Mouse (Mus musculus): ENCODE results near the gene Scn7a. TPM values are rescaled to one million over a fixed set of nuclear protein-coding genes. Genes with fewer than 3 reads are reported as not detected.
A peak's percentile ranks its signal among the peaks of the same experiment; 100 is the strongest.

The Scn7a gene
- polyA plus RNA-seq, 1 experiment from 2014 or later: 0.44 TPM

- H3K4me2 ChIP-seq (ENCODE audit: low read length): no peak overlapping the region
- H3K4me1 ChIP-seq (ENCODE audit: control insufficient read depth, insufficient read depth, low read depth, low read length): no peaks in the 10 kb centered on the region
- H3K27ac ChIP-seq (ENCODE audit: low read depth, low read length): no peak overlapping the region
- no peak for ATAC-seq
- no peak overlapping the region for H3K4me3 ChIP-seq (ENCODE audit: low read length)
- H3K27me3 ChIP-seq (replicated peaks; ENCODE audit: control insufficient read depth, insufficient read depth, low read length): no peaks in the 10 kb centered on the region
- no peaks in the 10 kb centered on the region for H3K36me3 ChIP-seq (ENCODE audit: control insufficient read depth, insufficient read depth, low read length)
- H3K9ac ChIP-seq (ENCODE audit: low read depth, low read length): no peak overlapping the region
- no peaks in the 10 kb centered on the region for H3K9me3 ChIP-seq (ENCODE audit: control insufficient read depth, low read length)
Measured at GRCm38 (mm10) chr2:66762905-66763304, 21.8 kb downstream of the Scn7a start.

DNA sequence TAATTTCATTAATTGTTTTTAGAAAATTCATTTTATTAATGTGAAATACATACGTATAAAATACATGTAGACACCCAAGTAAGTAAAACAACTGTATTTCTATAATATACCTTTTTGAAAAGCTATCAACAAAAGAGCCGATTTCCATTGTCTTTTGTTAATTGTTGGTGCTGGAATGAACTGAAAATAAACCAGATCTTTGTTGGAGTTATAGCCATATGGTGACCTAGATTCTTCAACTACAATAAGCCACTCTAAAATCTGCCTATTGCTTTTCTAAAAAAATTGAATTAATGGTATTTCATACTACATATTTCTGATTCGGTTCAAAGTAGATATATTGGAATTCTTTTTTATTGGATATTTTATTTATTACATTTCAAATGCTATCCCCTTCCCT is 56.7 kb downstream of the Scn7a start:
- Histone ChIP-seq H3K27me3 (replicated peaks; ENCODE audit: control insufficient read depth, insufficient read depth, low read length) (no peaks in the 10 kb centered on the region), H3K4me2 (ENCODE audit: low read length) (no peak overlapping the region), H3K4me3 (ENCODE audit: low read length) (no peak overlapping the region), H3K9ac (ENCODE audit: low read depth, low read length) (no peak overlapping the region), H3K27ac (ENCODE audit: low read depth, low read length) (no peak overlapping the region), H3K4me1 (ENCODE audit: control insufficient read depth, insufficient read depth, low read depth, low read length) (no peaks in the 10 kb centered on the region), H3K9me3 (ENCODE audit: control insufficient read depth, low read length) (no peaks in the 10 kb centered on the region), H3K36me3 (ENCODE audit: control insufficient read depth, insufficient read depth, low read length) (no peaks in the 10 kb centered on the region)
- WGBS: 93% methylated on average over 3 of the region's 3 CpGs
- ATAC-seq: no peak

GRCm38 (mm10) chr2:66727585-66727974 is 57.1 kb downstream of the Scn7a start:
- Histone ChIP-seq H3K27me3 (replicated peaks; ENCODE audit: control insufficient read depth, insufficient read depth, low read length) (no peaks in the 10 kb centered on the region), H3K9ac (ENCODE audit: low read depth, low read length) (no peak overlapping the region), H3K9me3 (ENCODE audit: control insufficient read depth, low read length) (no peaks in the 10 kb centered on the region), H3K36me3 (ENCODE audit: control insufficient read depth, insufficient read depth, low read length) (no peaks in the 10 kb centered on the region), H3K4me3 (ENCODE audit: low read length) (no peak overlapping the region), H3K4me2 (ENCODE audit: low read length) (no peak overlapping the region), H3K4me1 (ENCODE audit: control insufficient read depth, insufficient read depth, low read depth, low read length) (no peaks in the 10 kb centered on the region), H3K27ac (ENCODE audit: low read depth, low read length) (no peak overlapping the region)
- no peak for ATAC-seq

GRCm38 (mm10) chr2:66726878-66727584 is 57.7 kb downstream of the Scn7a start:
- ATAC-seq: no peak
- H3K27me3 ChIP-seq (replicated peaks; ENCODE audit: control insufficient read depth, insufficient read depth, low read length): no peaks in the 10 kb centered on the region
- no peak overlapping the region for H3K4me3 ChIP-seq (ENCODE audit: low read length)
- no peaks in the 10 kb centered on the region for H3K4me1 ChIP-seq (ENCODE audit: control insufficient read depth, insufficient read depth, low read depth, low read length)
- no peak overlapping the region for H3K4me2 ChIP-seq (ENCODE audit: low read length)
- WGBS: 54% methylated on average over 2 of the region's 2 CpGs
- H3K36me3 ChIP-seq (ENCODE audit: control insufficient read depth, insufficient read depth, low read length): no peaks in the 10 kb centered on the region
- no peak overlapping the region for H3K9ac ChIP-seq (ENCODE audit: low read depth, low read length)
- H3K9me3 ChIP-seq (ENCODE audit: control insufficient read depth, low read length): no peaks in the 10 kb centered on the region
- no peak overlapping the region for H3K27ac ChIP-seq (ENCODE audit: low read depth, low read length)

- H3K36me3 ChIP-seq (ENCODE audit: control insufficient read depth, insufficient read depth, low read length): no peaks in the 10 kb centered on the region
- no peak overlapping the region for H3K4me2 ChIP-seq (ENCODE audit: low read length)
- H3K27ac ChIP-seq (ENCODE audit: low read depth, low read length): no peak overlapping the region
- H3K4me1 ChIP-seq (ENCODE audit: control insufficient read depth, insufficient read depth, low read depth, low read length): no peaks in the 10 kb centered on the region
- no peak overlapping the region for H3K4me3 ChIP-seq (ENCODE audit: low read length)
- 84% methylated on average over 2 of the region's 2 CpGs for WGBS
- H3K9ac ChIP-seq (ENCODE audit: low read depth, low read length): no peak overlapping the region
- no peaks in the 10 kb centered on the region for H3K27me3 ChIP-seq (replicated peaks; ENCODE audit: control insufficient read depth, insufficient read depth, low read length)
- ATAC-seq: no peak
- H3K9me3 ChIP-seq (ENCODE audit: control insufficient read depth, low read length): no peaks in the 10 kb centered on the region
Measured at GRCm38 (mm10) chr2:66712071-66712470, 72.6 kb downstream of the Scn7a start.

- Histone ChIP-seq H3K36me3 (ENCODE audit: control insufficient read depth, insufficient read depth, low read length) (no peaks in the 10 kb centered on the region), H3K27ac (ENCODE audit: low read depth, low read length) (no peak overlapping the region), H3K27me3 (replicated peaks; ENCODE audit: control insufficient read depth, insufficient read depth, low read length) (no peaks in the 10 kb centered on the region), H3K4me3 (ENCODE audit: low read length) (no peak overlapping the region), H3K9ac (ENCODE audit: low read depth, low read length) (no peak overlapping the region), H3K4me2 (ENCODE audit: low read length) (no peak overlapping the region), H3K9me3 (ENCODE audit: control insufficient read depth, low read length) (no peaks in the 10 kb centered on the region), H3K4me1 (ENCODE audit: control insufficient read depth, insufficient read depth, low read depth, low read length) (no peaks in the 10 kb centered on the region)
- 88% methylated on average over 2 of the region's 2 CpGs for WGBS
- ATAC-seq: no peak
Measured at GRCm38 (mm10) chr2:66692300-66692699, 92.4 kb downstream of the Scn7a start.

- WGBS: 48% methylated on average over 1 of the region's 1 CpGs
- no peak overlapping the region for H3K9ac ChIP-seq (ENCODE audit: low read depth, low read length)
- no peak overlapping the region for H3K4me3 ChIP-seq (ENCODE audit: low read length)
- no peaks in the 10 kb centered on the region for H3K4me1 ChIP-seq (ENCODE audit: control insufficient read depth, insufficient read depth, low read depth, low read length)
- H3K27ac ChIP-seq (ENCODE audit: low read depth, low read length): no peak overlapping the region
- H3K27me3 ChIP-seq (replicated peaks; ENCODE audit: control insufficient read depth, insufficient read depth, low read length): no peaks in the 10 kb centered on the region
- no peak for ATAC-seq
- H3K4me2 ChIP-seq (ENCODE audit: low read length): no peak overlapping the region
- no peaks in the 10 kb centered on the region for H3K9me3 ChIP-seq (ENCODE audit: control insufficient read depth, low read length)
- H3K36me3 ChIP-seq (ENCODE audit: control insufficient read depth, insufficient read depth, low read length): no peaks in the 10 kb centered on the region
Measured at GRCm38 (mm10) chr2:66661988-66662387, 122.7 kb downstream of the Scn7a start.

GRCm38 (mm10) chr2:66656430-66656829 is 128.3 kb downstream of the Scn7a start:
- ATAC-seq: no peak
- 98% methylated on average over 3 of the region's 3 CpGs for WGBS

DNA sequence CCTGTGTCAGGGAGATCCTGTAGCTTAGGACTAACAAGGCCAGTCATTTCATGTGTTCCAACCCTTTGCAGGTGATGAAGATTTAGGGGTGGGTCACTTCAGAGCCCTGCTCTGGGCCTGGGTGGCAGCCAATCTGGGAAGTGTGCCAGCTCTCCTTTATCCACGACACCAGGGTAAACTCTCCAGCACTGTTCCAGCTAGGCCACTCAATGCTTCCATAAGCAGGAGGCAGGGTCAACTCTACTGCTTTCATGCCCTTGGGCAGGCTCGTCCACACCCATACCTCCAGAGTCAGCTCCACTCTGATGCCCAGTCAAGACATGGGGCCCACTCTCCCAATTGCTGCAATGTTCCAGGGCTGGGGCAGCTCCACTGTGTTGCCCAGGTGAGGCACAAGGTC is 129.3 kb downstream of the Scn7a start:
- Histone ChIP-seq H3K27me3 (replicated peaks; ENCODE audit: control insufficient read depth, insufficient read depth, low read length) (no peaks in the 10 kb centered on the region), H3K9ac (ENCODE audit: low read depth, low read length) (no peak overlapping the region), H3K4me2 (ENCODE audit: low read length) (no peak overlapping the region), H3K9me3 (ENCODE audit: control insufficient read depth, low read length) (no peaks in the 10 kb centered on the region), H3K4me3 (ENCODE audit: low read length) (no peak overlapping the region), H3K4me1 (ENCODE audit: control insufficient read depth, insufficient read depth, low read depth, low read length) (no peaks in the 10 kb centered on the region), H3K36me3 (ENCODE audit: control insufficient read depth, insufficient read depth, low read length) (no peaks in the 10 kb centered on the region), H3K27ac (ENCODE audit: low read depth, low read length) (no peak overlapping the region)
- WGBS: 70% methylated on average over 2 of the region's 2 CpGs
- no peak for ATAC-seq

More at GRCm38 (mm10) chr2:66656430-66656829, 128.3 kb downstream of the Scn7a start:
- Histone ChIP-seq H3K4me2 (ENCODE audit: low read length) (no peak overlapping the region), H3K4me3 (ENCODE audit: low read length) (no peak overlapping the region), H3K27ac (ENCODE audit: low read depth, low read length) (no peak overlapping the region), H3K36me3 (ENCODE audit: control insufficient read depth, insufficient read depth, low read length) (no peaks in the 10 kb centered on the region), H3K9me3 (ENCODE audit: control insufficient read depth, low read length) (no peaks in the 10 kb centered on the region), H3K27me3 (replicated peaks; ENCODE audit: control insufficient read depth, insufficient read depth, low read length) (no peaks in the 10 kb centered on the region), H3K4me1 (ENCODE audit: control insufficient read depth, insufficient read depth, low read depth, low read length) (no peaks in the 10 kb centered on the region), H3K9ac (ENCODE audit: low read depth, low read length) (no peak overlapping the region)

GRCm38 (mm10) chr2:66644384-66644783 is 140.3 kb downstream of the Scn7a start:
- ATAC-seq: peak; percentile 61; the same call in 1 of the 2 replicates
- H3K27me3 ChIP-seq (replicated peaks; ENCODE audit: control insufficient read depth, insufficient read depth, low read length): no peaks in the 10 kb centered on the region
- no peak overlapping the region for H3K27ac ChIP-seq (ENCODE audit: low read depth, low read length)
- no peak overlapping the region for H3K9ac ChIP-seq (ENCODE audit: low read depth, low read length)
- no peaks in the 10 kb centered on the region for H3K9me3 ChIP-seq (ENCODE audit: control insufficient read depth, low read length)
- no peak overlapping the region for H3K4me2 ChIP-seq (ENCODE audit: low read length)
- 36% methylated on average over 5 of the region's 5 CpGs for WGBS
- no peaks in the 10 kb centered on the region for H3K36me3 ChIP-seq (ENCODE audit: control insufficient read depth, insufficient read depth, low read length)
- no peak overlapping the region for H3K4me3 ChIP-seq (ENCODE audit: low read length)
- H3K4me1 ChIP-seq (ENCODE audit: control insufficient read depth, insufficient read depth, low read depth, low read length): no peaks in the 10 kb centered on the region

Data from hindbrain, embryonic 16.5 days (tissue).